Mouse (Mus musculus) urinary bladder, postnatal 25 days (tissue): Measurements from ENCODE around the gene Nsun2.
"Not testable (repeated sequence)": the region's sequence is repeated elsewhere in the genome, so short reads cannot be mapped to it uniquely, and the experiment has no call there.

Source experiments
- DNase-seq: peaks from one replicate; pipeline ENCODE4 v3.0.0; 2022; ENCODE audit warnings: low spot score

The Nsun2 gene

DNA sequence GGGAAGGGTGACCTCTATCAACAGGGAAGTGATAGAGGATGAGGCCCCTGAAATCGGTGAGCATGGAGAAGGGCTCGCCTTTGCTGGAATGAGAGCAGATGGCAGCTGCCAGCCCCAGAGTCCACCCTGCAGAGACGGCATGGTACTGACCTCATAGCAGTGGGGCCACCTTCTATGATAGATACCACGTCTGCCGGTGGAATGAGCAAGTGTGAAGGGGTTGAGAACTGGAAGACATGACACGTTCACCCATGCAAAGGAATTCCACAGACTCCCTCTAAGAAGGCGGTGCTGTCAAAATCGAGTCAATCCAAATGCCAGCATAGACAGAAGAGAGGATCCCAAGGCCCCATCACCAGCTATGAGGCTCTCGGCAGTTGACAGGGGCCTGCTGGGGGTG lies 20.7 kb downstream of the Nsun2 start:
- DNase-seq = no peak

DNA sequence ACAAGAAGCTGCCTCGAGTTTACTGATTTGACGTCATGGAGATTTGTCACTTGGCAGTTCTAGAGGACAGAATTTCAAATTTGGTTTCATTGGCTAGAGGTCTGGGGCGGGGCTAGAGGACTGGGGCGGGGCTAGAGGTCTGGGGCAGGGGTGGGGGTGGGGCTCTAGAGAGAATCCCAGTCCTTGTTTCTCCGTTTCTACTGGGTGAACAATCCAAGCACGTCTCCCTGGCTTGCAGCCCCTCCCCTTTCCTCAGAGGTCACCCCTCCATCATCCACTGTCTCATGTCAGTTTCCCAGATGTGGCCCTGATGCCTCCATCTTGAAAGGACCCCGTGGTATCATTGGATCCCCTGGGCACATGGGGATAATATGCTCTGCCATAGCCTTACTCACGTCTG lies 21.5 kb downstream of the Nsun2 start:
- no peak for DNase-seq

DNA sequence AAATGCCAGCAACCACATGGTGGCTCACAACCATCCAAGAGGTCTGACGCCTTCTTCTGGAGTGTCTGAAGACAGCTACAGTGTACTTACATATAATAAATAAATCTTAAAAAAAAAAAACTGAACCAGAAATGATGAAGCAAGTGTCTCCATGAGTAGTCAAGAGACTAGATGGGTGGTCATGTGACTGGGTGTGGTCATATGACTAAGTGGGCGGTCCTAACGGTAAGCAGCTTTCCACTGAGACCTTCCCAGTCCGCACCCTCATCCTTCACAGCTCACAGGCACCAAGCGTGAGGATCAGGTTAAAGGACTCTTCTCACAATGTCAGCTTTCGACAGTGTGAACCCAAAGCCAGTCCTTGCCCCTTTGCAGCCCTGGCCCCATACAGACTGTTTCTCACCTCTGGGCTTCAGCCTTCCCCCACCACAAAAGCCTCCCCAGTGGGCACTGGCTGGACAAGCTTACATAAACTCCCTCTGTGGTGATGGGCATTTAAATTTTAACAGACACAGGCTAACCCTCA lies 22.5 kb downstream of the Nsun2 start:
- no peak for DNase-seq

DNA sequence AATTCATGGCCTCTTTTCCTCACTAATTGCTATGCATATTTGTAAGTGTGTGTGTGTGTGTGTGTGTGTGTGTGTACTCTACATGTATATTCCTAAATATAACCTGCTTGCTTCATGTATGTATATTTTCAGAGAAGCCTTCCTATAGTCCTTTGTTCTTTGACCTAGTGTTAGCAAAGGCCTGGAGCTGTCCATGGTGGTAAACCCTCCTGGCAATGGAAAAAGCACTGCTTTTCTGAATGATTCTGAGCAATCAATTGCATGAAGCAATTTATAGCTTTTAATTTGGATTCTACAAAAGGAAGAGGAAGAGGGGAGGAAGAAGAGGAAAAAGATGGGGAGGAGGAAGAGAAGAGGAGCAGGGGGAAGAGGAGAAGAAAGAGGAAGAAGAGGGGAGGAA lies 23.2 kb downstream of the Nsun2 start:
- DNase-seq = no peak

DNA sequence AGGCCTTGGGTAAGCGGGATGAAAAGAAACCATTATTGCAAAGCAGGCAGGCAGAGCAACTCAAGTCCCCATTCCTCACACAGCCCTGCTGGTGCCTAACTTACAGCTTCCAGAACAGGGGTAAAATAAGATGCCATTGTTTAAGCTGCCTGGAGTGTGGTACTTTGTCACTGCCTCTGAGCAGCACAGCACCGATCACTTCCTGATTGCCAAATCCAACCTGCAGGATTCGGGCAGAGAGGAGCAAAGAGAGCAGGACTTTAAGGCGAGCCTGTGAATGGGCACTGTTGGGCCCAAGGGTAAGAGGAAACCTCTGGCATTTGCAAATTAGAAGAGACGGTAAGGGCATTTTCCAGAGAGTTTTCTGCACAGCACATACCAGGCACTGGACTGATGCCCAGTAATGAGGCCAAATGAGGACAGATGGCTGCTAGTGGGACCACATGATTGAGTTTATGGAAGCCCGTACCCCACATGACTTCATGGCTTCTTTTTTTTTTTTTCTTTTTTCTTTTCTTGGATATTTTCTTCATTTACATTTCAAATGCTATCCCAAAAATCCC lies 24.6 kb downstream of the Nsun2 start:
- no peak for DNase-seq

GRCm38 (mm10) chr13:69559291-69559961 lies 25.9 kb downstream of the Nsun2 start:
- DNase-seq = peak; percentile 25

DNA sequence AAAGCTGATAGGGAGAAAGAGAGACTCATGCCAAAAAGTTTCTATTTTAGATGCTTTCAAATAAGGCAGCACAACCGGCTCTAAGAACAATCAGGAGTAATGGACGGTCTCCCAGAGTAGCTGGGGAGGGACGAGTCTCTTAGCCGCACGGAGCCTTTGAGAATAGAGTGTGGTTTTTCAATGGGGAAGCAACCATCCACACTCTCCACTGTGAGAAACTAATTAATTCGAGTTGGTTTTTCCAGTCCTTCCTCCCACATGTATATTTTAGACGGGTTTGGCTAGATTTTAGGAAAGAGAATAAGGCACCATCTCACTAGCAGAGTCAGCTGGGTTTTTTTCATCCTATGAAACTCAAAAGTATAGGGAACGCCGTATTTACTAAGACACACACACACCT lies 28.5 kb downstream of the Nsun2 start:
- DNase-seq = no peak

DNA sequence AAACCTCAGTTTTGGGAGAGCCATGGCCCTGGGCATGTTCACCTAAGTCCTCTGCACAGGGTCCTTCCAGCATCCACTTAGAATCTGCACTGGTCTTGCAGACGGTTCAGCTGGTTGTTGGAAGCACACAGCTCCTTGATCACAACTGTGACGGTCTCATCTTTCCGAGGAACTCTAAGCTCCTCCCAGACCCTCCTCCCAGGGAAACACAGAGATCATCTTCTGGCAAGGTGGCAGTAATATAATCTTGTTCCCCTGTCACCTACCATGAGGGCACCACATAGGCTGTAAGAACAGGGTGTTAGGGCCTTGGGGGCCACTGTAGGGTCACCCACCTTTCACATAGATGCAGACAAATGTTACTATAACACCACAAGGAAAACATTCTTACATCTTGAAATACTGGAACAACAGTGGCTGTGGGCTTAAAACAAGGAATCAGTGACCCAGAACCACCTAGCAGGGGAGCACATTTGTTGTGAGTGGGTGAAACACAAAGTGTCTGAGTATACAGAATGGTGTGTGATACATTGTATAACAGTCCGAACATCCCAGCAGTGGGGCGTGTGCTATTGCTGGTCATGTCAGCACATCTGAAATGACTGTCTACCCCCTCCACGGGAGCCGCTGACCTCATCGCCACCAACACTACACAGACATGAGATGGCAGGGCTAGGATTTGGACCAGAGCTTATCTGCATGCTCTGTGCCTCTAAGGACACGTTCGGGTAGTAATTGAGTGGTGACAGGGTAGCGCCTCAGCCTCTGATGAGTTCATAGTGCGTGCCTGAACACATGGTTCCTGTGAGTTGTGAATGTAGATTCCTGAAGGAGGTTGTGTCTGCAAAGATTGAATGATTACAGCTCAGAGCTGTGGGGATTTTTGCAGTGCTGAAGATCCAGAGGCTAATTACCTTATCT lies 29.4 kb downstream of the Nsun2 start:
- no peak for DNase-seq

DNA sequence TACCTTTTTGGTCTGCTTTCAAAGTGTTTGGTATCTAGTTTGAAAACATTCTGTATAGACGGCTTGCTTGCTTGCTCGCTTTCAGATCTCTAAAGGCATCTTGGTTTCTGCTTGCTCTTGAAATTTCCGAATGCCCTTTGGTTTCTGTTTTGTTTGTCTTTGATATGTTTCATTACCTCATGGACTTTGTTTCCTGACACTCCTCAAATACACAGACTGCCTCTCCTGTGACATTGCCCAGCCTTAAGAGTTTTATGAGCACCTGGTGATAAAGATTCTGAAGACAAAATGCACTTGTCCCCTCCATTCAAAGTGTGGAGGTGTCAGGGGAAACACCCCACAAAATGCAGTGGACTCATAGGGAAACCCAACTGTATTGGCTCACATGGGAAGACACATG lies 30.4 kb downstream of the Nsun2 start:
- no peak for DNase-seq

DNA sequence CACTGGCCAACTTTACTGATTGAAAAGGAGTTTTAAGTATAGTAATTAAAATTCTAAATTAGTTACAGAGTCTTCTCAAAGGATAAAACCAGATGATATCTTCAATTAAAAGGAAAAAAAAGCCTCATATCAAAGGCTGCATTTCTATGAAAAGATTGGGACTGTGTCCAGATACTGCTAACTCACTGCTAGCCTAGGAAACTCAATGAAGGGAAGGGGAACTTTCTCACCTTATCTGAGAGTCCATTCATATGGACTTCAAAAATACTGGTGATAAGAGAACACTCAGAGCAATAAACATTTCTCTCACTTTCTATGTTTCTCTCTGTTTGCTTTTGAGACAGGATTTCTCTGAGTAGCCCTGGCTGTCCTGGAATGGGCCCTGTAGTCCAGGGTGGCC lies 31.0 kb downstream of the Nsun2 start:
- DNase-seq = no peak

GRCm38 (mm10) chr13:69565401-69565800 lies 31.9 kb downstream of the Nsun2 start:
- not testable (repeated sequence) for DNase-seq

- no peak for DNase-seq
Observed at GRCm38 (mm10) chr13:69569201-69569600, 35.7 kb downstream of the Nsun2 start.

GRCm38 (mm10) chr13:69572594-69572993 lies 39.0 kb downstream of the Nsun2 start:
- DNase-seq = no peak

DNA sequence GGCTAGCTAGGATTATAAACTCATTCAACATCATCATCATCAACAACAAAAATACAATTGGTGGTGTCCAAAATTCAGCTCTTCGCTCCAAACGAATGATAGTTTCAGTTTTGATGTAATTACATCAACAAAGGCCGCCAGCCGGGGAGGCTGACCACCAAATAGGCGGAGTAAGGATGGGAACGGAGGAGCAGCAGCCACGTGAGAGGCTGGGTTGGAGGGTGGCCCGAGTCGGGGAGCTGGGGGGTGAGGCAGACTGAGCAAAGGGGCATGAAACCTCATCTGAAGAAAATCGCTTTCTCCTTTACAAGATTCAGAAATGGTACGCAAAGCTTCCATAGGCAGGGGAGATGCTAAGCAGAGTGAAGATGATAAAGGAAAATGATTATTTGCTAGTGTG lies 43.1 kb downstream of the Nsun2 start:
- no peak for DNase-seq

- DNase-seq = no peak
Observed at GRCm38 (mm10) chr13:69577181-69577834, 43.8 kb downstream of the Nsun2 start.

GRCm38 (mm10) chr13:69582411-69582810 lies 48.9 kb downstream of the Nsun2 start:
- no peak for DNase-seq

GRCm38 (mm10) chr13:69583591-69583990 lies 50.0 kb downstream of the Nsun2 start:
- no peak for DNase-seq

DNA sequence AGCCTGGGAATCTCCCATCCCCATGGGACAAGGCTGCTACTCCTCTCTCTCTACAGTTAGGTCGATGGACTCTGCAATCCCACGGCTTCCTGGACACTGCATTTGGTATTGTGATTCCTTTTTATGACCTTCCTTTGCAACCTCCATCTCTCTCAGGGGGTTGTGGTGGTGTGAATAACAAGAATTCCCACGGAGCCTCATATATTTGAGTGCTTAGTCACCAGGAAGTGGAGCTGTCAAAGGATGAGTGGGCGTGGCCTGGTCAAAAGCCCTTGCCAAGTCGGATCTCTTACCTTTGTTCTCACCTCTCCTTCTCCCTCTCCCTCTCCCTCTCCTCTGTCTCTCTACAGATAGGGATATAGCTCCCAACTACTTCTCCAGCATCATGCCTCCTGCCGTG lies 52.3 kb downstream of the Nsun2 start:
- no peak for DNase-seq

DNA sequence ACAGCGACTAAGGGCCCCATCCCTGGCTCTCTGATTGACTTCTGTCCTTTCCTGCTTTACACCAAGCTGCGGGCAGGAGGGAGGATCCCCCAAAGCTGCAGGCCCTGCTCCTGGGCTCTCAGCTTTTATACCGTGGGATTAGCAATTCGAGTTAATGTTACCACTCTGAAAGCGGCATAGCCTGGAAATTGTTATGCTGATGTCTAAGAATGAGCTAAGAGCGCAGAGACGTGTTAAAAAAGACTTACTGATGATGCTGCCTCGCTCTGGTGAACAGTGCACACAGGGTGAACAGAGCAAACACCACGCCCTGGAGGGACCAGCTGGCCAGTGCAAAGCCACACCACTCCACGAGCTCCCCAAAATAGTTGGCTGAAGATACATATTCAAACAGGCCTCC lies 52.8 kb downstream of the Nsun2 start:
- no peak for DNase-seq

GRCm38 (mm10) chr13:69587849-69588248 lies 54.3 kb downstream of the Nsun2 start:
- DNase-seq = no peak

DNA sequence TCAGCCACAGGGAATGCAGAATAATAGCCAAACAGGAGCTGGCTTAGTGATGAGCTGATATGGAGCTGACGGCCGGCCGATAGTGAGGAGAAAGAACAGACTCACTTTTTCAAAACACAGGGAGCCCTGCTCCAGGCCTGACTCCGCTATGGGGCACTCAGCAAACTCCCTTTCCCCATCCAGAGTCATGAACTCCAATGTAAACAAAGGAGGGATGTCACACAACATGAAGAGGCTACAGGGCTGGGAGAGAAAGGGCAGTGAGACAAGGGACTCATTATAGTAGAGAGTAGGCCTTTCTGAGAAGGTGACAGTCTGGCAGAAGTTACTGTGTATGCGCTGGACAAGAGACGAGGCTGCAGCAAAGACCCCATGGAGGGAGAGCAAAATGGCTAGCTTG lies 54.7 kb downstream of the Nsun2 start:
- no peak for DNase-seq

GRCm38 (mm10) chr13:69591338-69591737 lies 57.8 kb downstream of the Nsun2 start:
- no peak for DNase-seq
